Mouse (Mus musculus): ENCODE results near the gene Med1. TPM values are rescaled to one million over a fixed set of nuclear protein-coding genes. Genes with fewer than 3 reads are reported as not detected.
"Not testable (repeated sequence)": the region's sequence is repeated elsewhere in the genome, so short reads cannot be mapped to it uniquely, and the experiment has no call there.

Gene Med1
- polyA plus RNA-seq (2014; fragmentation: Nextera tagmentation; extraction: Ambion mirVana) = 74.6 and 75.3 TPM in 2 replicates

DNA sequence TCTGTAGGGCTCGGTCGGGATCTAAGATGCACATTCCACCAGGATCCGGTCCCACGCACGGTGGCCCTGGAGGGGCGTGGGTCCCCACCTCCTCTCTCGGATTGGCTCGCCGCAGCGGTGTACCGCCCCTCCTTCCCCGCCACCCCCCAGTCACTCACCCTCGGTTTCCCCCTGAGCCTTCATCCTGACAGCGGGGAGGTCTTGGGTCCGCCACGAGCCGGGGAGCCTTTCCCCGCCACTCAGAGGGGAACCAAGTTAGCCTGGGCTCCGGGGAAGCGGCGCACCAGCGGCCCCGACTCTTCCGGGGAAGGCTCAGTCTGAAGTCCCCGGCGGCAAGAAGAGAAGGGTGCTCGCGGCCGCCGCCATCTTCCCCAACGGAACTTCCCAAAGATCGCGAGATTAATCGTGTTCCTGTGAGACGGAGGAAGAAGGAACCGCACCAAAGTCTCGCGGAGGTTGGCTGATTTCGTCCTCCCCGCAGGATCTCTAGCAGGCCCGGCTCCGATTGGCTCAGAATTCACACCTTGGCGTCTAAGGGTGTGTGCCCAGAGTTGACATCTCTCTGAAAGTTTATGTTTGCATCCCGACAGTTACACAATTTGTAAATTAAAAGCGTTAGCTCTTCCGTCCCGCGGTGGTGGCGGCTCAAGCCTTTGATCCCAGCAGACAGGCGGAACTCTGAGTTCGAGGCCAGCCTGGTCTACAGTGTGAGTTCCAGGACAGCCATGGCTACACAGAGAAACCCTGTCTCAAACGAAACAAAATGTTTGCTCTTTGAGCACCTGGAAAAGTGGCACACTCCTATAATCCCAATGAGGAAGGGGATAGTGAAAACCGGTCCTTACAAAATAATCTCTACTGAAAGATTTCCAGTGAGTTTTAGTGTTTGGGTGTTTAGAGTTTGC lies at the start of gene Med1:
Med1 (minus strand) TSS at position 393 of the 905 bp plus-strand sequence.
- under 1% methylated on average over 53 of the region's 53 CpGs for WGBS
- peak within 1 kb of the TSS; percentile 66 for H3K4me2 ChIP-seq (ENCODE audit: low read depth)
- no peaks in the 10 kb centered on the region for H3K9me3 ChIP-seq (ENCODE audit: control insufficient read depth, low read length)
- DNase-seq (ENCODE audit: low spot score) (peak; percentile 94), ATAC-seq (ENCODE audit: insufficient read depth, low FRiP score, low TSS enrichment) (peak; percentile 84)
- peaks cover 8% of the 10 kb centered on the region; the same call in 1 of the 2 replicates for H3K36me3 ChIP-seq (ENCODE audit: control insufficient read depth, insufficient read depth, low read length)
- no peaks in the 10 kb centered on the region for H3K27me3 ChIP-seq (ENCODE audit: control insufficient read depth, insufficient read depth, low read length)
- peaks cover 3% of the 10 kb centered on the region; the same call in 1 of the 2 replicates for H3K4me1 ChIP-seq (ENCODE audit: control insufficient read depth, insufficient read depth, low read length)
- peak within 1 kb of the TSS; percentile 63 for H3K27ac ChIP-seq (ENCODE audit: low read depth, low read length)
- H3K4me3 ChIP-seq (ENCODE audit: low read depth, low read length) = peak within 1 kb of the TSS; percentile 85
- H3K9ac ChIP-seq (ENCODE audit: low read length) = peak within 1 kb of the TSS; percentile 83

DNA sequence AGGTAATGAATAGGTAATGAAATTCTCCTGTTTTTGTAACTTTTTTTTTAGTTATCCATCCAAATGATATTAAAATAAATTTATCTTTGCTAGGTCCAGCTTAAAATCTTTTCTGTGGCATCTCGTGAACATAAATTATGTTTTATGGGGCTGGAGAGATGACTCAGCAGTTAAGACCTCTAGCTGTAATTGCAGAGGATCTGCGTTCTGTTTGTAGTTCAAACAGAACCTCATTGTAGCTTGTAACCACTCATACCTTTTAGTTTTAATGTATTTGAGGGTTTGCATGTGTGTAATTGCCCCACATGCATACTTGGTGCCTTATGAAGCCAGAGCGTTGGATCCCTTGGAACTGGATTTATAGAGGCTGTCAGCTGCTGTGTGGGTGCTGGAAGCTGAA lies 45.9 kb upstream of the Med1 start:
- H3K4me3 ChIP-seq (ENCODE audit: low read depth, low read length) = no peak overlapping the region
- H3K9me3 ChIP-seq (ENCODE audit: control insufficient read depth, low read length) = no peaks in the 10 kb centered on the region
- H3K27ac ChIP-seq (ENCODE audit: low read depth, low read length) = no peak overlapping the region
- ATAC-seq (ENCODE audit: insufficient read depth, low FRiP score, low TSS enrichment) (no peak), DNase-seq (ENCODE audit: low spot score) (no peak)
- H3K4me1 ChIP-seq (ENCODE audit: control insufficient read depth, insufficient read depth, low read length) = no peaks in the 10 kb centered on the region
- H3K27me3 ChIP-seq (ENCODE audit: control insufficient read depth, insufficient read depth, low read length) = no peaks in the 10 kb centered on the region
- no peak overlapping the region for H3K9ac ChIP-seq (ENCODE audit: low read length)
- H3K36me3 ChIP-seq (ENCODE audit: control insufficient read depth, insufficient read depth, low read length) = peaks cover 15% of the 10 kb centered on the region
- 92% methylated on average over 3 of the region's 3 CpGs for WGBS
- H3K4me2 ChIP-seq (ENCODE audit: low read depth) = no peak overlapping the region

- DNase-seq (ENCODE audit: low spot score) = no peak
- H3K9me3 ChIP-seq (ENCODE audit: control insufficient read depth, low read length) = no peaks in the 10 kb centered on the region
- no peak overlapping the region for H3K9ac ChIP-seq (ENCODE audit: low read length)
- no peaks in the 10 kb centered on the region for H3K4me1 ChIP-seq (ENCODE audit: control insufficient read depth, insufficient read depth, low read length)
- no peak overlapping the region for H3K4me2 ChIP-seq (ENCODE audit: low read depth)
- 85% methylated on average over 3 of the region's 3 CpGs for WGBS
- no peak overlapping the region for H3K27ac ChIP-seq (ENCODE audit: low read depth, low read length)
- H3K36me3 ChIP-seq (ENCODE audit: control insufficient read depth, insufficient read depth, low read length) = peaks cover 15% of the 10 kb centered on the region
- no peak for ATAC-seq (ENCODE audit: insufficient read depth, low FRiP score, low TSS enrichment)
- H3K27me3 ChIP-seq (ENCODE audit: control insufficient read depth, insufficient read depth, low read length) = no peaks in the 10 kb centered on the region
- H3K4me3 ChIP-seq (ENCODE audit: low read depth, low read length) = no peak overlapping the region
Observed at GRCm38 (mm10) chr11:98238416-98238815, 45.3 kb upstream of the Med1 start.

DNA sequence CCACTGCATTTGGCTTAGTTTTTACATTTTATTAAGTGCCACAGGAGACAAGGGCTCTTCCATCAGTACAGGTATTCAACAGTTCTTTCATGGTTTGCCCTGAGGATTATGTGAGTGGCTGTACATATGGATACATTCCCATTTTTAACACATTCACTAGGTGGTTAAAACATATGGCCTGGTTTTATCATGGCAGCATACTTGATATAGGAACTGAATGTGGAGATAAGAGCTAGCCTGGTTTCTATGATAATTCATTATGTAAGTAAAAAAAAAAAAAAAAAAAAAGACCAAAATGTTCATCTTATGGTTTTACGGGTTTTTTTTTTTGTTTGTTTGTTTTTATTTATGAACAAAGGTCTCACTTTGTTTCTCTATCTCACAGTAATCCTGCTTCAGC lies 33.3 kb upstream of the Med1 start:
- Histone ChIP-seq H3K27me3 (ENCODE audit: control insufficient read depth, insufficient read depth, low read length) (no peaks in the 10 kb centered on the region), H3K36me3 (ENCODE audit: control insufficient read depth, insufficient read depth, low read length) (peaks cover 10% of the 10 kb centered on the region), H3K9me3 (ENCODE audit: control insufficient read depth, low read length) (no peaks in the 10 kb centered on the region), H3K9ac (ENCODE audit: low read length) (no peak overlapping the region), H3K27ac (ENCODE audit: low read depth, low read length) (no peak overlapping the region), H3K4me3 (ENCODE audit: low read depth, low read length) (no peak overlapping the region), H3K4me1 (ENCODE audit: control insufficient read depth, insufficient read depth, low read length) (no peaks in the 10 kb centered on the region), H3K4me2 (ENCODE audit: low read depth) (no peak overlapping the region)
- ATAC-seq (ENCODE audit: insufficient read depth, low FRiP score, low TSS enrichment) (no peak), DNase-seq (ENCODE audit: low spot score) (no peak)
- WGBS = 93% methylated on average over 1 of the region's 1 CpGs

GRCm38 (mm10) chr11:98213311-98213710 lies 20.2 kb upstream of the Med1 start:
- 91% methylated on average over 1 of the region's 1 CpGs for WGBS
- Histone ChIP-seq H3K36me3 (ENCODE audit: control insufficient read depth, insufficient read depth, low read length) (peaks cover 12% of the 10 kb centered on the region), H3K4me1 (ENCODE audit: control insufficient read depth, insufficient read depth, low read length) (no peaks in the 10 kb centered on the region), H3K4me2 (ENCODE audit: low read depth) (no peak overlapping the region), H3K9ac (ENCODE audit: low read length) (no peak overlapping the region), H3K27me3 (ENCODE audit: control insufficient read depth, insufficient read depth, low read length) (no peaks in the 10 kb centered on the region), H3K27ac (ENCODE audit: low read depth, low read length) (no peak overlapping the region), H3K4me3 (ENCODE audit: low read depth, low read length) (no peak overlapping the region), H3K9me3 (ENCODE audit: control insufficient read depth, low read length) (no peaks in the 10 kb centered on the region)
- ATAC-seq (ENCODE audit: insufficient read depth, low FRiP score, low TSS enrichment) = no peak
- no peak for DNase-seq (ENCODE audit: low spot score)

DNA sequence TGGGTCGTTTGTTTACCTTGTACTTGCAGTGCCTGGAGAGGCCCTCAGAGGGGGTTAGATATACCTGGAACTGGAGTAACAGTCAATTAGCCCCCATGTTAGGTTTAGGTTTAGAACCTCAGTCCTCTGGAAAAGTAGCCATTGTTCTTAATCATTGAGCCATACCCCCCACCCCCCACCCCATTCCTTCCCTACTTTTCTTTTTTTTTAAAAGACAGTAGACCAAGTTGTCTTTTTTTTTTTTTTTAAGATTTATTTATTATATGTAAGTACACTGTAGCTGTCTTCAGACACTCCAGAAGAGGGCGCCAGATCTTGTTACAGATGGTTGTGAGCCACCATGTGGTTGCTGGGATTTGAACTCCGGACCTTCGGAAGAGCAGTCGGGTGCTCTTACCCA lies 16.6 kb upstream of the Med1 start:
- H3K27ac ChIP-seq (ENCODE audit: low read depth, low read length); H3K27me3 ChIP-seq (ENCODE audit: control insufficient read depth, insufficient read depth, low read length); H3K4me1 ChIP-seq (ENCODE audit: control insufficient read depth, insufficient read depth, low read length); H3K4me3 ChIP-seq (ENCODE audit: low read depth, low read length); H3K4me2 ChIP-seq (ENCODE audit: low read depth); H3K9ac ChIP-seq (ENCODE audit: low read length); DNase-seq (ENCODE audit: low spot score); H3K9me3 ChIP-seq (ENCODE audit: control insufficient read depth, low read length); ATAC-seq (ENCODE audit: insufficient read depth, low FRiP score, low TSS enrichment): not testable (repeated sequence)
- 84% methylated on average over 4 of the region's 5 CpGs for WGBS
- H3K36me3 ChIP-seq (ENCODE audit: control insufficient read depth, insufficient read depth, low read length) = peaks cover 12% of the 10 kb centered on the region

- H3K27ac ChIP-seq (ENCODE audit: low read depth, low read length); DNase-seq (ENCODE audit: low spot score); H3K27me3 ChIP-seq (ENCODE audit: control insufficient read depth, insufficient read depth, low read length); H3K4me3 ChIP-seq (ENCODE audit: low read depth, low read length); H3K4me1 ChIP-seq (ENCODE audit: control insufficient read depth, insufficient read depth, low read length); ATAC-seq (ENCODE audit: insufficient read depth, low FRiP score, low TSS enrichment); H3K9me3 ChIP-seq (ENCODE audit: control insufficient read depth, low read length); H3K9ac ChIP-seq (ENCODE audit: low read length); H3K36me3 ChIP-seq (ENCODE audit: control insufficient read depth, insufficient read depth, low read length): not testable (repeated sequence)
- peak overlapping the region; percentile 34; the same call in 1 of the 2 replicates for H3K4me2 ChIP-seq (ENCODE audit: low read depth)
- WGBS = 90% methylated on average over 3 of the region's 3 CpGs
Observed at GRCm38 (mm10) chr11:98206281-98206680, 13.2 kb upstream of the Med1 start.

DNA sequence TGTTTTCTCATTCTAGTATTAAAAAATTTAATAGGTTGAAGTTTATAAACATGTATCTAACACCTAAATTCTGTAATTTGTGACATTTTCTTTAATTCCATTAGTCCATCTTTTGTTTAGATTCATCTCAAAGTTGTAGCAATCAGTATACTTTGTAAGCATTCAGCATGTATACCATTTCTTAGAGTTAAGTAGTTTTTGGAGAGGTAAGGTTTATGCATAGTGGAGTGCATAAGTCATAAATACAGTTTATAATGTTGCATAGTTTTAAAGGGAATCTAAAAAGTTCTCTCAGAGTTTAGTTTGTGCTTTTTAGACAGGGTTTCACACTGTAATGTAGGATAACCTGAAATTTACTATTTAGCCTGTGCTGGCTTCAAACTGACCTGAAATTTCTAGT lies 12.4 kb upstream of the Med1 start:
- Histone ChIP-seq H3K27ac (ENCODE audit: low read depth, low read length) (no peak overlapping the region), H3K36me3 (ENCODE audit: control insufficient read depth, insufficient read depth, low read length) (peaks cover 4% of the 10 kb centered on the region), H3K4me2 (ENCODE audit: low read depth) (peak overlapping the region; percentile 34), H3K27me3 (ENCODE audit: control insufficient read depth, insufficient read depth, low read length) (no peaks in the 10 kb centered on the region), H3K9ac (ENCODE audit: low read length) (no peak overlapping the region), H3K9me3 (ENCODE audit: control insufficient read depth, low read length) (no peaks in the 10 kb centered on the region), H3K4me1 (ENCODE audit: control insufficient read depth, insufficient read depth, low read length) (no peaks in the 10 kb centered on the region; the same call in 1 of the 2 replicates), H3K4me3 (ENCODE audit: low read depth, low read length) (0 out of 2 replicates have a peak overlapping the region, but pooled peaks have one; percentile 20)
- no peak for DNase-seq (ENCODE audit: low spot score)
- ATAC-seq (ENCODE audit: insufficient read depth, low FRiP score, low TSS enrichment) = no peak

DNA sequence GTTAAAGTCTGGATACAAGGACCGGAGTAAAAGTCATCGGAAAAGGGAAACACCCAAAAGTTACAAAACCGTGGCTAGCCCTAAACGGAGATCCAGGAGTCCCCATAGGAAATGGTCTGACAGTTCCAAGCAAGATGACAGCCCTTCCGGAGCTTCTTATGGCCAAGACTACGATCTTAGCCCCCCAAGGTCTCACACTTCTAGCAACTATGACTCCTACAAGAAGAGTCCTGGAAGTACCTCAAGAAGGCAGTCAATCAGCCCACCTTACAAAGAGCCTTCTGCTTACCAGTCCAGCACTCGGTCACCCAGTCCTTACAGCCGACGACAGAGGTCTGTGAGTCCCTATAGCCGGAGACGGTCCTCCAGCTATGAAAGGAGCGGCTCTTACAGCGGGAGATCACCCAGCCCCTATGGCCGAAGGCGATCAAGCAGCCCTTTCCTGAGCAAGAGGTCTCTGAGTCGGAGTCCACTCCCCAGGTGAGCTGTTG lies 10.9 kb upstream of the Med1 start:
- Histone ChIP-seq H3K36me3 (ENCODE audit: control insufficient read depth, insufficient read depth, low read length) (peaks cover under 1% of the 10 kb centered on the region), H3K9ac (ENCODE audit: low read length) (peak overlapping the region; percentile 99), H3K4me1 (ENCODE audit: control insufficient read depth, insufficient read depth, low read length) (no peaks in the 10 kb centered on the region; the same call in 1 of the 2 replicates), H3K9me3 (ENCODE audit: control insufficient read depth, low read length) (no peaks in the 10 kb centered on the region), H3K4me3 (ENCODE audit: low read depth, low read length) (peak overlapping the region; percentile 90), H3K27me3 (ENCODE audit: control insufficient read depth, insufficient read depth, low read length) (no peaks in the 10 kb centered on the region), H3K4me2 (ENCODE audit: low read depth) (peak overlapping the region; percentile 69), H3K27ac (ENCODE audit: low read depth, low read length) (no peak overlapping the region)
- peak; percentile 14 for DNase-seq (ENCODE audit: low spot score)
- ATAC-seq (ENCODE audit: insufficient read depth, low FRiP score, low TSS enrichment) = no peak
- WGBS = under 1% methylated on average over 16 of the region's 16 CpGs
